Mouse (Mus musculus) intestine, embryonic 15.5 days (tissue): ENCODE data around the gene Sgip1. TPM values are rescaled to one million over a fixed set of nuclear protein-coding genes. Genes with fewer than 3 reads are reported as not detected.

Experiments used
- ATAC-seq: fragments of 200-750 bp; cut with Nextera tagmentation; 2 replicates; pipeline ENCODE4 v1.8.0; 2017; ENCODE audit warnings: moderate TSS enrichment, moderate library complexity
- H3K27ac ChIP-seq: fragments of 300-500 bp; sonication (generic); 2 replicates; pipeline ENCODE4 v1.5.1; 2015; ENCODE audit warnings: mild to moderate bottlenecking, inconsistent platforms
- H3K27me3 ChIP-seq: fragments of 300-500 bp; sonication (generic); replicated peaks from 2 replicates; pipeline ENCODE4 v1.6.1; 2015; ENCODE audit warnings: inconsistent platforms
- H3K36me3 ChIP-seq: fragments of 300-500 bp; sonication (generic); 2 replicates; pipeline ENCODE4 v1.6.1; 2015; ENCODE audit warnings: inconsistent platforms
- H3K4me1 ChIP-seq: fragments of 300-500 bp; sonication (generic); replicated peaks from 2 replicates; pipeline ENCODE4 v1.6.1; 2015; ENCODE audit warnings: inconsistent platforms
- H3K4me2 ChIP-seq: fragments of 300-500 bp; sonication (generic); replicated peaks from 2 replicates; pipeline ENCODE4 v1.6.1; 2015; ENCODE audit warnings: mild to moderate bottlenecking, inconsistent platforms
- H3K4me3 ChIP-seq: fragments of 300-500 bp; sonication (generic); replicated peaks from 2 replicates; pipeline ENCODE4 v1.5.1; 2015; ENCODE audit warnings: inconsistent platforms
- H3K9ac ChIP-seq: fragments of 300-500 bp; sonication (generic); 2 replicates; pipeline ENCODE4 v1.6.1; 2015; ENCODE audit warnings: inconsistent platforms
- H3K9me3 ChIP-seq: fragments of 300-500 bp; sonication (generic); 2 replicates; pipeline ENCODE4 v1.6.1; 2016; ENCODE audit warnings: inconsistent platforms
- WGBS: fragments of 180-500 bp; shearing (Covaris S2); methylation state at CpG from one replicate; pipeline ENCODE4 v1.1.7; 2015; 5-methylcytosine and 5-hydroxymethylcytosine counted together
- polyA plus RNA-seq: library from polyadenylated mRNA; unstranded; fragments of >200 nt; fragmentation: Nextera tagmentation; extraction: Ambion mirVana; gene quantifications from 2 replicates; pipeline ENCODE4 v1.2.1, GENCODE M21; 2015

Gene Sgip1
- polyA plus RNA-seq, 1 experiment from 2014 or later = 9.9 TPM

- Histone ChIP-seq H3K27ac (no peak overlapping the region), H3K9ac (no peak overlapping the region), H3K36me3 (no peaks in the 10 kb centered on the region), H3K4me1 (peaks cover 4% of the 10 kb centered on the region; the same call in 1 of the 2 replicates), H3K4me2 (no peak overlapping the region), H3K27me3 (no peaks in the 10 kb centered on the region), H3K9me3 (no peaks in the 10 kb centered on the region), H3K4me3 (no peak overlapping the region)
- 54% methylated on average over 12 of the region's 12 CpGs for WGBS
- ATAC-seq = no peak
These were observed 235.5 kb downstream of the Sgip1 start for GRCm38 (mm10) chr4:102976290-102977275.

GRCm38 (mm10) chr4:102977778-102978321 lies 236.8 kb downstream of the Sgip1 start:
- no peak overlapping the region for H3K9ac ChIP-seq
- H3K4me3 ChIP-seq = no peak overlapping the region
- H3K4me1 ChIP-seq = peaks cover 4% of the 10 kb centered on the region; the same call in 1 of the 2 replicates
- H3K27me3 ChIP-seq = no peaks in the 10 kb centered on the region
- 9% methylated on average over 16 of the region's 16 CpGs for WGBS
- H3K36me3 ChIP-seq = no peaks in the 10 kb centered on the region
- no peak for ATAC-seq
- H3K27ac ChIP-seq = no peak overlapping the region
- peak overlapping the region; percentile 64 for H3K4me2 ChIP-seq
- H3K9me3 ChIP-seq = no peaks in the 10 kb centered on the region

GRCm38 (mm10) chr4:102978440-102978839 lies 237.3 kb downstream of the Sgip1 start, which contains the start of gene Tctex1d1:
TSS of gene Tctex1d1 (plus strand) at chr4:102978606.
- Histone ChIP-seq H3K36me3 (no peaks in the 10 kb centered on the region), H3K27ac (no peak within 1 kb of the TSS), H3K4me1 (peaks cover 4% of the 10 kb centered on the region; the same call in 1 of the 2 replicates), H3K27me3 (no peaks in the 10 kb centered on the region), H3K9ac (no peak within 1 kb of the TSS), H3K4me2 (peak within 1 kb of the TSS; percentile 64), H3K9me3 (no peaks in the 10 kb centered on the region), H3K4me3 (peak within 1 kb of the TSS; percentile 16)
- ATAC-seq = peak; percentile 39; the same call in 1 of the 2 replicates
- 2% methylated on average over 13 of the region's 13 CpGs for WGBS

- H3K9me3 ChIP-seq = no peaks in the 10 kb centered on the region
- H3K36me3 ChIP-seq = no peaks in the 10 kb centered on the region
- no peak overlapping the region for H3K27ac ChIP-seq
- no peak overlapping the region for H3K9ac ChIP-seq
- no peak overlapping the region for H3K4me3 ChIP-seq
- H3K27me3 ChIP-seq = no peaks in the 10 kb centered on the region
- peak overlapping the region; percentile 64 for H3K4me2 ChIP-seq
- H3K4me1 ChIP-seq = peaks cover 4% of the 10 kb centered on the region; the same call in 1 of the 2 replicates
- ATAC-seq = no peak
- WGBS = 59% methylated on average over 5 of the region's 5 CpGs
These were observed 238.3 kb downstream of the Sgip1 start for GRCm38 (mm10) chr4:102979385-102979784.

- H3K4me3 ChIP-seq = no peak overlapping the region
- no peak for ATAC-seq
- WGBS = 79% methylated on average over 8 of the region's 8 CpGs
- H3K9me3 ChIP-seq = no peaks in the 10 kb centered on the region
- no peaks in the 10 kb centered on the region for H3K27me3 ChIP-seq
- H3K4me1 ChIP-seq = peaks cover 4% of the 10 kb centered on the region; the same call in 1 of the 2 replicates
- H3K27ac ChIP-seq = no peak overlapping the region
- no peaks in the 10 kb centered on the region for H3K36me3 ChIP-seq
- H3K9ac ChIP-seq = no peak overlapping the region
- H3K4me2 ChIP-seq = no peak overlapping the region
These were observed 240.6 kb downstream of the Sgip1 start for GRCm38 (mm10) chr4:102981709-102982108.

GRCm38 (mm10) chr4:102986173-102986572 lies 245.1 kb downstream of the Sgip1 start:
- Histone ChIP-seq H3K4me3 (no peak overlapping the region), H3K27ac (no peak overlapping the region), H3K4me1 (no peaks in the 10 kb centered on the region), H3K4me2 (no peak overlapping the region), H3K9ac (no peak overlapping the region), H3K9me3 (no peaks in the 10 kb centered on the region), H3K36me3 (no peaks in the 10 kb centered on the region), H3K27me3 (no peaks in the 10 kb centered on the region)
- 70% methylated on average over 7 of the region's 7 CpGs for WGBS
- no peak for ATAC-seq

- H3K9me3 ChIP-seq = no peaks in the 10 kb centered on the region
- H3K4me2 ChIP-seq = no peak overlapping the region
- H3K4me1 ChIP-seq = no peaks in the 10 kb centered on the region
- WGBS = 7% methylated on average over 2 of the region's 2 CpGs
- no peaks in the 10 kb centered on the region for H3K36me3 ChIP-seq
- H3K4me3 ChIP-seq = no peak overlapping the region
- H3K27me3 ChIP-seq = no peaks in the 10 kb centered on the region
- H3K9ac ChIP-seq = no peak overlapping the region
- ATAC-seq = peak; percentile 72; the same call in 1 of the 2 replicates
- H3K27ac ChIP-seq = no peak overlapping the region
These were observed 245.8 kb downstream of the Sgip1 start for GRCm38 (mm10) chr4:102986917-102987316.

- Histone ChIP-seq H3K4me3 (no peak overlapping the region), H3K27me3 (no peaks in the 10 kb centered on the region), H3K9ac (no peak overlapping the region), H3K27ac (no peak overlapping the region), H3K9me3 (no peaks in the 10 kb centered on the region), H3K4me1 (no peaks in the 10 kb centered on the region), H3K4me2 (no peak overlapping the region), H3K36me3 (no peaks in the 10 kb centered on the region)
- 75% methylated on average over 4 of the region's 4 CpGs for WGBS
- no peak for ATAC-seq
These were observed 246.2 kb downstream of the Sgip1 start for GRCm38 (mm10) chr4:102987325-102987724.

GRCm38 (mm10) chr4:102987756-102988155 lies 246.7 kb downstream of the Sgip1 start:
- H3K9me3 ChIP-seq = no peaks in the 10 kb centered on the region
- H3K4me3 ChIP-seq = no peak overlapping the region
- 80% methylated on average over 2 of the region's 2 CpGs for WGBS
- no peak overlapping the region for H3K9ac ChIP-seq
- no peaks in the 10 kb centered on the region for H3K4me1 ChIP-seq
- no peaks in the 10 kb centered on the region for H3K27me3 ChIP-seq
- no peak overlapping the region for H3K4me2 ChIP-seq
- no peak for ATAC-seq
- H3K36me3 ChIP-seq = no peaks in the 10 kb centered on the region
- H3K27ac ChIP-seq = no peak overlapping the region

- Histone ChIP-seq H3K4me2 (no peak overlapping the region), H3K27me3 (no peaks in the 10 kb centered on the region), H3K9ac (no peak overlapping the region), H3K36me3 (no peaks in the 10 kb centered on the region), H3K4me1 (no peaks in the 10 kb centered on the region), H3K27ac (no peak overlapping the region), H3K9me3 (no peaks in the 10 kb centered on the region), H3K4me3 (no peak overlapping the region)
- 67% methylated on average over 6 of the region's 6 CpGs for WGBS
- no peak for ATAC-seq
These were observed 247.4 kb downstream of the Sgip1 start for GRCm38 (mm10) chr4:102988526-102988925.

GRCm38 (mm10) chr4:102989391-102989790 lies 248.3 kb downstream of the Sgip1 start:
- Histone ChIP-seq H3K4me1 (no peaks in the 10 kb centered on the region), H3K4me2 (no peak overlapping the region), H3K9me3 (no peaks in the 10 kb centered on the region), H3K4me3 (no peak overlapping the region), H3K27ac (no peak overlapping the region), H3K27me3 (no peaks in the 10 kb centered on the region), H3K36me3 (no peaks in the 10 kb centered on the region), H3K9ac (no peak overlapping the region)
- 78% methylated on average over 5 of the region's 5 CpGs for WGBS
- no peak for ATAC-seq

- Histone ChIP-seq H3K4me2 (no peak overlapping the region), H3K27ac (no peak overlapping the region), H3K9me3 (no peaks in the 10 kb centered on the region), H3K4me3 (no peak overlapping the region), H3K36me3 (no peaks in the 10 kb centered on the region), H3K4me1 (no peaks in the 10 kb centered on the region), H3K9ac (no peak overlapping the region), H3K27me3 (no peaks in the 10 kb centered on the region)
- ATAC-seq = no peak
- 65% methylated on average over 4 of the region's 4 CpGs for WGBS
These were observed 248.9 kb downstream of the Sgip1 start for GRCm38 (mm10) chr4:102990016-102990415.
